Mouse (Mus musculus): ENCODE measurements around the gene Cys1.
A peak's percentile ranks its signal among the peaks of the same experiment; 100 is the strongest.

The Cys1 gene

DNA sequence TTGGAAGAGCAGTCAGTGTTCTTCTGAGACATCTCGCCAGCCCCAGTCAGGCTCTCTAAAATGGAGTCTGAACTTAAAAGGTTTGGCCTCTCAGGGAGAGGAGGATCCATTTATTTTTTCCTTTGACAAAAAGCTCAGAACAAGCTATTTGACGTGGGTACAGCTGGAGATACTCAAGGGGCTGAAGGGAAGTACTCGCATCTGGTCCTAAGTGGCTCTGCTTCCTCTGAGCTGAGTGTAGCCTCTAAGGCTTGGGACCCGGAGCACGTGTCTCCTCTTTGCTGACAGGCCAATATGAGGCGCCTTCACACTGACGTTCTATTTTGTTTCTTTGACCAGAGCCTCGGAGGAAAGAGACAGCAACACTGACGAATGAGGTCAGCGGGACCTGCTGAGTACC lies 18.0 kb upstream of the Cys1 start:
- ATAC-seq (ENCODE audit: insufficient number of reproducible peaks, low FRiP score, low TSS enrichment): no peak

DNA sequence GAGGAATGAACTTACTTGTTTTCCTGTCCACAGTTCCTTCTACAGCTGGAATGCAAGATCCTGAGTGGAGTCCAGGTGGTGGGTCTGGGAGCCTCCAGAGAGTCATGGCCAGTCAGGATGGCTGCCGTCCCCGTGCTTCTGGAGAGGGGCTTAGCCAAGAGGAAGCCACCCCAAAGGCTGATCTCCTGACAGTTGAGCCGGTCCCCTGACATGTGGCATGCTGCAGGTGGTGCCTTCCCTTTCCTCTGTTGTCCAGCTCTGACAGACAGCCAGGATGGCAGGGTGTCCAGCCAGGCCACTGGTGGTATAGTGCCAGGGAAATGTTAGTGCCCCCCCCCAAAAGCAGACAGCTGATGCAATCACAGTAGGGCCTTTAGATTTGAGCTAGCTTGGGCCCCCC lies 16.9 kb upstream of the Cys1 start:
- ATAC-seq (ENCODE audit: insufficient number of reproducible peaks, low FRiP score, low TSS enrichment): 0 out of 2 replicates have a peak, but pooled peaks have one; percentile 36

DNA sequence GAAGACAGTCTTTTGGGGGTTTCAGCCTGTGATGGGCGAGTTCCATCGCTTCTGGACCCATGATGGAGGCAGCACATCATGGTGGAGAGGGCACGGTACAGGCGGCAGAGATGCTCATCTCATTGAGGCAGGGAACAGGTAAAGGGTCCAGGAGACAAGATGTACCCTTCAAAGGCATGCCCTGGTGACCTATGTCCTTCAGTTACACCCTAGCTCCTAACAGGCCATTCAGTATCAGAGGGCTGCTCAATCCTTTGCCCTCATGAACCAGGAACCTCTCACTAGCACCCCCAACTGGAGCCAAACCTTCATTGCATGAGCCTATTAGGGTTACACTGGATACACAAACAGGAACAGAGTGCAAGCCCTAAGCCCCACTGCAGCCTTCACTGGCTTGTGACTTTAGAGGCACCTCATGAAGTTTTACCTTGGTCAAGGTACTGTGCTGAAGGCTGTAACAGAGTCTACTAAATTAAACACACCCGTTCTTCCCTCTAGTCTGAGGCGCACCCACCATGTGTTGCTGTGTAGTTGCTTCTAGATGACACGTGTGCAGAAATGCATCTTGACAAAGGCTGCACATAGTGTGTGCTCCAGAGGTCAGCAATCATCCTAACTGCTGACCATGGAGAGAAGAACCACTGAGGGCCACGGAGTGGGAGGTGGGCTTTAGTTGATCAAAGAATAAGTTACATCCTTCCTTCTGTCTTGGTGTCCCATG lies 16.0 kb upstream of the Cys1 start:
- no peak for ATAC-seq (ENCODE audit: insufficient number of reproducible peaks, low FRiP score, low TSS enrichment)

DNA sequence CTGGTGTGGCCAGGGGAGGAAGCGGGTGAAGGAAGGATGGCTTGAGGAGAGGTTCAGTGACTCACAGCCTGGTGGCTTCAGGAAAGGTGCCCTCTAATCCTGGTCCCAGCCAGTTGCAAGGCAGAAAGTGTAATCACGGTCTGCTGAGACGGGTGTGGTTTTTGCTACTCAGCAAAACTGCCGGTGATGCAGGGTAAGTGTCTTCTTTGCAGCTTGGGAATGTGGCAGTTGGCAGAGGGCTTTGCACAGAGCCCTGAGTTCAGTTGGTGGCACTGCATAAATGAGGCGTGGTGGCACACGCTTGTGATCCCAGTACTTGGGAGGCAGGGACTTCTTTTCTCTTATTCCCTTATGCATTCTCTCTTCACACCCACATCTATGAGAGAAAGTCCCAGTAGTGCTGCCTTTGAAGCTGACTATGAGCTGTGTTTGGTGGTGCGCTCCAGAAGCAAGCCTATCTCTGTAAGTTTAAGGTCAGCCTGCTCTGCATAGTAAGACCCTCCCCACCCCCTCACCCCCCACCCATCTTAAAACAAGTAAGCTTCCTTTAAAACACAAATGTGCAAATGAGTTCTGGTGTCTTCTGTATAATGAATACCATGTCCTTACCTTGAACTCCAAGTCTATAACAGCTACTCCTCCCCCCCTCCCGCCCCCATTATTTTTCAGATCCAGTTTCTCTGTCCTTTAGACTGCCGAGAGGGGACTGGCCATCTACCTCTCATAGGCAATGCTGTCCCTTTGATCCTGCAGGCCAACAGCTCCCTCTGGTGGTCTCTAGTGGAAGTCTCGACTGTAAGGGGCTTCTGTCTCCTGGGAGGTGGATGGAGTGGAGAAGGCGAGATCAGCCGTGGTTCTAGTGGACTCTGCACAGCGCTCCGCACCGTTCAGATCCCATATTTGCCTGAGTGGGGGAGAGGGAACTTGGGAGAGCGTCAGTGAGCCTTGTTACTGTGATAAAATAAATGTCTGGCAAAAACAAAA lies 15.2 kb upstream of the Cys1 start:
- peak; percentile 83 for ATAC-seq (ENCODE audit: insufficient number of reproducible peaks, low FRiP score, low TSS enrichment)

DNA sequence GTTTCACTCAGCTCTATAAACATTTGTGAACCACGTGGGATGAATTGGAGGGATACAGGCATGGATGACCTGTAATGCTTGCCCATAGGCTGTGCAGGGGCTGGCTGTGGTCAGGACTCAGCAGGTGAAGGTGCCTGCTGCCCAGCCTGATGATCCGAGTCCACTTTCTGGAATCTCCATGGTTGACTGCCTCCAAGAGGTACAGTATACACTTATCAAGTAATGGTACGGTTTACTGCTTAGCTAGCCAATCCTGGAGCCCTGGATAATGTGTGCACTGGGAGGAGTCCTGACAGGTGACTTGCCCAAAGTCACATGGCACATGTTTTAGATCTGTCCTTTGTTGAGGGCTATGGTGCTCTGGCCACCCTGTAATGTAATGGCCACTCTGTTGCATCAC lies 8.7 kb upstream of the Cys1 start:
- ATAC-seq (ENCODE audit: insufficient number of reproducible peaks, low FRiP score, low TSS enrichment): no peak

DNA sequence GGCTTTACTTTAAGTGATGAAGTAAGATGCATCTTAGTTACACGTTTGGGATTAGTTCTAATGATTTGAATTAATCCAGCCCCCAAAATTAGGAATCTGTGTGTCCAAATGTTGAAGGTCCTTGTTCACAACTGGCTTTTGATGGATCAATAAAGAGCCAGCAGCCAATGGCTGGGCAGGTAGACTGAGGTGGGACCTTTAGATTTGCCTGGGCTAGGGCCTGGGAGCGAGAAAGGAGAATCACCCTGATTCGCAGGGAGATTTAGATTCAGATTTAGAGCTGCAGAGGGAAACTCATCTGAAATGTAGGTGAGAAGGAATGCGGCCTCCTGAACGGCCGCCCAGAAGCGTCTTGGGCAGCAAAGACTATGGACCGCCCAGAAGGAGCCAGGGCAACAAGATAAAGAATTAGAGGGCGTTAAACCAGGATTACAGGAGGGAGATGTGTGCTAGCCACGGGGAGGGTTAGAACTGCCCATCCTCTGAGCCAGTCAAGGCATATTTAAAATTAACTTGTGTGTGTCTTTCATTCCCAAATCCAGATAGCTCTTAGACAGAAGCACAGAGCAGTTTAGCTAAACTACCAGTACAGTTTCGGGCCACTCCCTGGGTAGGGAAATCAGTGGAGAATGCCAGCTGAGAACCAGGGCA lies 5.2 kb upstream of the Cys1 start:
- no peak for ATAC-seq (ENCODE audit: insufficient number of reproducible peaks, low FRiP score, low TSS enrichment)

DNA sequence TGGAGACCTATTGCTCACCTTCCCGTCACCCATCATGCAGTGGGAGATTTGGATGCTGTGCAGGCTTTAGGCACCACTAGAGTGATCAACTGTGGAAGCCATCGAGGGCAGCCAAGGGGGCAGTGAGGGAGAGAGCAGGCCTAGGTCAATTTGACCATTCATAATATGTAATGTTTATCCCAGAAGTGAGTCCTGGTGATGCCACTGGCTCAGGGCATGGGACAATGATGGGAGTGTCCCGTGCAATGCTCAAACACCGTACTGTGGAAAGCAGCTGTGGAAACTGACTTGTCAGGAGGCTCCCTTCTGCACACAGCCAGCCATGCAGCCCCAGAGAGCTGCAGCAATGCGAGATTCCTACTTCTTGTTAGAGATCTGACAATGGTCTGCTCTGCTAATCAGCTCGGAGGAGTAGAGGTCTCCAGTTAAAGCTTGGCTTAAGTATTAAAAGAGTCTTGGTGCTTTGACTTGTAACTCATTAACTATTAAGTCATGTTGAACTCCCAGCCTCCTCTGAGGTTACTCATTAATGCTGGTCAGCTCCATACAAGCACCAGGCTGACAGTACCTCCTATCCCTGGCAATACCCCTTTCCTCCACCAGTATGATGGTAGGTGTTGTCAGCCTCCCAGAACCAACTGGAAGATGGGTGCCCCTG lies 4.6 kb upstream of the Cys1 start:
- ATAC-seq (ENCODE audit: insufficient number of reproducible peaks, low FRiP score, low TSS enrichment): no peak

DNA sequence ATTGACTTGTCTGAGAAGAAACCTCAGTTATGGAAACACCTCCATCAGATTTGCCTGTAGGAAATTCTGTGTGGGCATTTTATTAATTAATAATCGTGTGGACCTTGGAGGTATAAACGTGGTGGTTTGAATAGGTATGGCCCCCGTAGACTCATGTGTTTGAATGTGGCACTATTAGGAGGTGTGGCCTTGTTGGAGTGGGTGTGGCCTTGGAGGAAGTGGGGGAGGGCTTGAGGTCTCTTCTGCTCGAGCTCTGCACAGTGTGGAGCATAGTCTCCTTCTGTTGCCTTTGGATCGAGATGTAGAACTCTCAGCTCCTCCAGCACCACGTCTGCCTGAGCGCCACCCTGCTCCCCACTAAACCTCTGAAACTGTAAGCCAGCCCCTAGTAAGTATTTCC lies 1.8 kb upstream of the Cys1 start:
- no peak for ATAC-seq (ENCODE audit: insufficient number of reproducible peaks, low FRiP score, low TSS enrichment)

DNA sequence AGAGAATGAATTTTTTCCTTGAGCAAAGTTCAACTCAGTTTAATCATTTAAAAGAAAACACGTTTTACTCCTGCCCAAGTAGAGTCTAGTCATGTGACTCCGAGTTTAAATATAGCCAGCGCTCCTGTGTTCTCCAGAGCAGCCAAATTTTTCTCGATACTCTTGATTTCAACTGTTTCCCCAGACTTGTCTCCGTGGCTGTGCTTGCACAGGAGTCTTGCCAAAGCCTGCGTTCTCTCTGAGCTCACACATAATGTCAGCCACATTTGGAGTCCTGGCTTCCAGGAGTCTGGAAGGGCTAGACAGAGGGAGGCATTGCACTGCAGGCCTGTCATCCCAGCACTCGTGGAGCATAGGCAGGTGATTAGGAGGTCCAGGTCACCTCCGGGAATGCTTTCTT lies 950 bp upstream of the Cys1 start:
- ATAC-seq (ENCODE audit: insufficient number of reproducible peaks, low FRiP score, low TSS enrichment): no peak

DNA sequence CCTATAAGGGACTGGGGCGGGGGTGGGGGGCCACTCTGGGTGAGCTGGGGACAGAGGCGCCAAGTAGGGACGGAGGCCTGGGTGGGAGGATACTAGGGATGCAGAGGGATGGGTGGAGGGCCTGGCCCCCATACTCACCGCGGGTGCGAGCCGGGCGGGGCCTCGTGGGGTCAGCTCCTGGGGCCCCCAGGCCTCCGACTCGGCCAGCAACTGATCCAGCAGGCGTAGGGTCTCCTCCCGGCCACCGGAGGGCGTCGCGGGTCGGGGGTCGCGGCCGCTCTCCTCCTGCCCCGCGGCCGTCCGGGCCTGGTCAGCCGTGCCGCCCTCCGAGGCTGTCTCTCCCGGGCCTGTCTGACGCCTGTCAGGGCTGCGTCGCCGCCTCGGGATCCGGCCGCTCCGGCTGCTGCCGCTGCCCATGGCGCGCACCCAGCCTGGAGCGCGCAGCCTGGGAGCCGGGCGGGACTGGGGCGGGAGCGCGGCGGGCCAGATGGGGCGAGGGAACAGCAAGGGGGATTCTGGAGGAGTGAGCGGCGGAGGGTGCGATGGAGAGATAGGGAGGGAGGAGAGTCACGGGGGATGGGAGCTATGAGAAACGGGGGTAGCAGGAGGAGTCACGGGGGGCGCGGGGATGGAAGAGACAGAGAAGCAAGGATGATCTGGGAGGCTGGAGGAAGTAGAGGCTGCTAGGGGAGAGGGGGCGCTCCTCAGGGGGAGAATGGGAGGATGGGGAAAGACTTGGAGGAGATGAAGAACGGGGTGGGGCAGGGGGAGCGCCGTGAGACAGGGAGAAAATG lies 924 bp downstream of the Cys1 start:
- 0 out of 2 replicates have a peak, but pooled peaks have one; percentile 38 for ATAC-seq (ENCODE audit: insufficient number of reproducible peaks, low FRiP score, low TSS enrichment)

DNA sequence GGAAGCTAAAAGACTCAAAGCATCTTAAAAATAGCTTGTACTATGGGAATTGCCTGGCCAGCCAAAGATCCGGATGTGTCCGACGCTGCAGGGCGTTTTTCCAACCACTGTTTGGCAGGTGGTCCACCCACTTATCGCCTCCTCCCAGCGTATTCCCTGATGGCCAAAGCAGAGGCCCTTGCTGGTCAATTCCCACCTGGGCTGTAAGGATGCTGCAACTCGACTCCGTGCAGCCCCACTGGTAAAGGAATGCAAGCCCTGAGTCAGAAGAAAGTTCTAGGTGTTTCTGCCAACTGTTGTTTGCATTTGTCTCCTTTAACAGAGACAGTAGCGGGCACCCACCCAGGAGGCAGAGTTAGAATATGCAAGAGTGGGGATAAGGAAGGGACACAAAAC lies 1.5 kb downstream of the Cys1 start:
- no peak for ATAC-seq (ENCODE audit: insufficient number of reproducible peaks, low FRiP score, low TSS enrichment)

DNA sequence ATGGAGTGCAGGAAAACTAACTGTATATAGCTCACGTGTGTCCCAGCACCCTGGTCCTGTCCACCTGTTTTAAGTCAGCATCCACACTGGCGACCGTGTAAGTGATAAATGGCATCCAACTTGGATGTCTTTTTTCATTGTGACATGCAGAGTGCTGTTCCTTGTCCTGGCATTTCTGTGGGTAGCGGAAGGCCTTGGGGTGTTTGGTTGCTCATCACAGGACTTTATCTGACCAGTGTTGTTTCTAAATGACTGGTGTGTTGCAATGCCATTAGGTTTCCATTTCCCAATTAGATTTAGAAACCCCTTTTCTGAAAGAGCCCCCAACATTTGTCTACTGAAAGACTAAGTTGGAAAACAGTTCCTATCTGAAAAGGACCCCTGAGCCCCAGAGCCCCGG lies 19.5 kb downstream of the Cys1 start:
- ATAC-seq (ENCODE audit: insufficient number of reproducible peaks, low FRiP score, low TSS enrichment): no peak

DNA sequence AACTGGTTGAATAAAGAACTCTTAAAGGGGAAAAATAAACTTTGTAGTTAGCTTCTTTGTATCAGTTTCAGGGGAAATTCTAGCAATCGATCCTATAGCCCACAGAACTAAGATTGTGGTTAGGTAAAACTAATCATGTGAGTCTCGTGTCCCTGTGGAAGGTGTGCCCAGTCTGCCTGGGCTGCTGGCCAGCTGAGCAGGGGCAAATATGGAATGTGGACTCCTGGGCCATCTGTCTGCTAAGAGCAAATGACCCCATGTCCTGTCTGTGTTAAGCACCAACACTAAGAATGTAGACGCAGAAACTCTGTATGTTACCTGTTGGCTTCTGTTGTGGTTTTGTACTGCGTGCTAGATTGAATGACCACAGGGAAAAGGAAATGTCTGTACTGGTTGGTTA lies 20.5 kb downstream of the Cys1 start:
- ATAC-seq (ENCODE audit: insufficient number of reproducible peaks, low FRiP score, low TSS enrichment): no peak

DNA sequence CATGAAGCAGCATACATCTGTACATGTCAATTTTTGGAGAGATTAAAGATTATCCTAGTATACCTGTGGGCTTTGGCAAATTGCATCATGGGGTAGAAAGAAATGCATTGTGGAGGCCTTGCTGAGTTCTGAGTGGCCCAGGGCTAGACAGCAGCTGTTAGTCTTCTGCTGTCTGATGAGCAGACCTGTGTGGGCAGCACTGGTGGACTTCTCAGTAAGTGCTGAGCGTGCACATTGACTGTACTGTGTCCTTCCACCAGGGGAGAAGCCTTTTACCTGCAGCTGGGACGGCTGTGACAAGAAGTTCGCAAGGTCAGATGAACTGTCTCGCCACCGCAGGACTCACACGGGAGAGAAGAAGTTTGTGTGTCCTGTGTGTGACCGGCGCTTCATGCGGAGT lies 21.7 kb downstream of the Cys1 start:
- no peak for ATAC-seq (ENCODE audit: insufficient number of reproducible peaks, low FRiP score, low TSS enrichment)

DNA sequence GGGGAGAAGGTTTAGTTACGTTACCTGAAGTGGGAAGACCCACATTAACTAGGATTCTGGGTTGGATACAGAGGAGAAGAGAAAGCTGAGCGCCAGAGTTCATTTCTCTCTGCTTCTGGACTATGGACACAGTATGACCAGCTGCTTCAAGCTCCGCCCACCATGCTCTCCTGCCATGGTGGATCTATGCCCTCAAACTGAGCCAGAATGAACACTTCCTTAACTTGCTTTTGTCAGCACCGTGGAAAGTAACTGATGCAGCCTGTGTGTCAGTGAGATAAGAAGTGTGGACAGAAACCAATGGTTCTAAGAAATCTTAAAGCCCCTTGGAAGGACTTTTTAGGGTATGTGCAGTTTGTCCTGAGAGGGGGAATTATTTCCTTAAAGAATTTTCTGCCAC lies 22.6 kb downstream of the Cys1 start:
- ATAC-seq (ENCODE audit: insufficient number of reproducible peaks, low FRiP score, low TSS enrichment): no peak

DNA sequence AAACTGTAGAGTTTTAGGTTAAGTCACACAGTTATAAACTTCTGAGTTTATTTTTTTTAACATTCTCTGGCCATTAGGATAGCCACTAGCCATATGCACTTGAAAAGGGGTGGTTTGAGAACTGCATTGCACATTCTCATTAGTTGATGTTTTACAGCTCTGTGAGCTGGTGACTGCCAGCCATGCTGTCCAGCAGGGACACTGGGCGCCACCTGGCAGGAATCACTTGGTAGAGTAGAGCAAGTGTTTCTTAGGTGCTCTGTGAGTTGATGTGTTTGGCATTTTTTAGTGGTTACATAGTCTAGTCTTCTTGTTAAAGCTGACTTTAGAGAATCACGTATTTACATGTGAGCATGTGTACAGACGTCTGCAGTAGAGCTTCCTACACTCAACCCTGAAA lies 25.2 kb downstream of the Cys1 start:
- ATAC-seq (ENCODE audit: insufficient number of reproducible peaks, low FRiP score, low TSS enrichment): no peak

DNA sequence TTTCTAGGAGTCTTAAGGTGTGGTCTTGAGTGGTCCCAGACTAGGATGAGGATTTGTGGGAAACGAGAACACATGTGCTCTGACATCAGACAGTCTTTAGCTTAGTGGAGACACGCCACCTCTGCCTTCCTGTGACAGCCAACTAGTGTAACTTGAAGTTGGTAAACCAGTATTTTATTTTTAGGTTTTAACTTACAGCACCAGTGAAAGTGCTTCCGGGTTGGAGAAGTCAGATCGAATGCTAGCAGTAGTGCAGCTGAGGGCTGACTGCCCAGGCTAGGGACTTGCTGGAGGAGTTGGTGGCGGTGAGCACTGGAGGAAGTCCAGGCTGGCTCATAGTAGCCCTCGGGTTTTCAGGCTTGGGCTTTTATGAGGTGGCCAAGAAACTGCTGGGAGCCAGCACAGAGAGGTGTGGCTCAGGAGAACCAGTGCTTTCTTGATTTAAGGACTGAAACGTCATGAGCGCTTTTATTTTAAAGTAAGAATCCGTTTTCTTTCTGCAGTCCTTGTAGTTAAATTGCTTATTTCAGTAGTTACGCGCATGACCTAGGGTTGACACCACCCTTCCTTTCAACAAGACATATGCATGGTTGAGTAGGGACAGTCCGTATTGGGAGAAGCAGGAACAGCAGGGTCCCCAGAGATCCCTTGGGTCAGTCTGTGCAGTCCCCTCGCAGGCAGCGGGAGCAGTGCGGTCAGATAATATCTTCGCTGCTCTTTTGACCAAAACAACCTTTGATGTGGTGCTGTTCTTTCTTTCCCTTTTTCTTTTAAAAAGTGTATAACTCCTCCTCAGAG lies 27.3 kb downstream of the Cys1 start:
- no peak for ATAC-seq (ENCODE audit: insufficient number of reproducible peaks, low FRiP score, low TSS enrichment)

DNA sequence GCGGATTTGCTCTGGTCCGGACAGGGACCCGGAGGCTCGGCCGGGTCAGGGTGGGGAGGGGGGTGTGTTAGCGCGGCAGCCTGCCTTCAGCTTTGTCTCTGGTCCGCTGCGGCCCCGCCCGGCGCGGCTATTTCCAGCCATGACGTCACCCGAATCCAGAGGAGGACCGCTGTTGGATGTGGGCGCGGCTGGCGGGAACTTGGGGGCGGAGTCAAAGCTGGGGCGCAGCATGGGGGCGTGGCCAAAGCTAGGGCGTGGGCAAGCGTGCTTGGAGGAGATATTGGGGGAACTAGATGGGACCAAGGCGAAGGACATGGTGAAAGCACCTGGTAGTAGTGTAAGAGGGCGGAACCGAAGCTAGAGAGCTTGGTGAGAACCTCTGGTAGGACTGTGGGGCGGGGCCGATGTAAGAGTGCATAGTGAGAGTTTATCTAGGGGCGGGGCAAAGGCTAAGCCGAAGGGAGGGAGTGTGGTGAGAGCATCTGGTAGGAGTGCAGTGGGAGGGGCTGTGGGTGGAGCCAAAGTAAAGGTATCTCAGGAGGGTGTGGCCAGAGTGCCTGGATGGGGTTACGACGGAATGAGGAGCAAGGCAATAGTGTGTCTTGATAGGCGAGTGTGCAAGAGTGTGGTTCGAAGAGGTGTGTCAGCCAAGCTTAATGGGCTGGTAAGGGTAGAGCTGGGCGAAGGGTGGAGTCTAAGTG lies 29.8 kb downstream of the Cys1 start:
- peak; percentile 55 for ATAC-seq (ENCODE audit: insufficient number of reproducible peaks, low FRiP score, low TSS enrichment)

Data from cerebellum, adult (tissue).